Mouse (Mus musculus) G1E (cell line): ENCODE data around the gene Rpl31.

Experiments
- CTCF ChIP-seq: IDR thresholded peaks from 2 replicates; pipeline ENCODE4 v1.5.1; 2012; ENCODE audit warnings: low read depth, low read length, inconsistent platforms, mixed read lengths
- GATA1 ChIP-seq: IDR thresholded peaks from 2 replicates; pipeline ENCODE4 v1.6.1; 2012; ENCODE audit warnings: borderline replicate concordance, low read length, inconsistent platforms, mixed read lengths

DNA sequence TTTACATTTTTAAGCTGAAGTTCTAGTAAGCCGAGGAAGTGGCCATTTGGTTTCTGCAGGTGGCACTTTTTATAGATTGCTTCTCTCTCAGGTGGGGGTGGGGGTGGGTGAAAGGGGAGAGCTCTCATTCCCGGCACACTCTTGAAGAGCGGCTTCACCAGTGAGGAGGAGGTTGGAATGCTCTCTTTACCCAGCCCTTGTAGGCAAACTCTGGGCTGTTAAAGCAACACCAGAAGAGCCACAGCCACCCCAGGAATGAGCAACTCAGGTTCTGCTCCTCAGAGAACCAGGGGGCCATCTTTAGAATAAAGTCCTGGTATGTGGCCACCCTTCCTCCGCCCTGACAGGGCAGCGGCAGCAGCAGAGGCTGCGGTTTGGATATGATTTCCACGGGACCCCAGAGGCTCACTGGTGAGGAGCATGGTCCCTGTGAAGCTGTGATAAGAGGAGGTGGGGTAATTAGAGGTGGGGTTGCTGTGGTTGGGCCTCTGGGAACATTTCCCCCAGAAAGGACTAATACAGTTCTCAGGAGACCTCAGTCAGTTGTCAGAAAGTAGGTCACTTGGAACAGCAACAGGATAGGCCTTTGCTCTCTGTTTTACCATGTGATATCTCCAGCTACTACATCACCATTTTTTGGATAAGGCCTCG is 25.7 kb downstream of the Rpl31 start:
- TF ChIP-seq CTCF: no peak
- no peak for TF ChIP-seq GATA1
